Mouse (Mus musculus) liver, embryonic 14.5 days (tissue): Measurements from ENCODE around the gene Tdp1. TPM values are rescaled to one million over a fixed set of nuclear protein-coding genes. Genes with fewer than 3 reads are reported as not detected.

ENCODE experiments used
- ATAC-seq: fragments of 200-750 bp; cut with Nextera tagmentation; 2 replicates; pipeline ENCODE4 v1.8.0; 2017; ENCODE audit warnings: moderate number of reproducible peaks, mild to moderate bottlenecking, moderate library complexity; ENCODE audit not compliant: insufficient read depth
- DNase-seq, 3 experiments: peaks; one replicate each; pipeline ENCODE4 v3.0.0-alpha.2; 2012 to 2013; ENCODE audit warnings: low read depth in 3 of 3, low spot score in 3 of 3
- H3K27ac ChIP-seq: fragments of 300-500 bp; sonication (generic); 2 replicates; pipeline ENCODE4 v1.5.1; 2014; ENCODE audit warnings: moderate library complexity, mild to moderate bottlenecking, control low read depth, inconsistent platforms
- H3K27me3 ChIP-seq: fragments of 300-500 bp; sonication (generic); 2 replicates; pipeline ENCODE4 v1.6.1; 2014; ENCODE audit warnings: mild to moderate bottlenecking, low read length, moderate library complexity; ENCODE audit not compliant: control insufficient read depth, insufficient read depth
- H3K36me3 ChIP-seq: fragments of 300-500 bp; sonication (generic); replicated peaks from 2 replicates; pipeline ENCODE4 v1.6.1; 2014; ENCODE audit warnings: low read depth; ENCODE audit not compliant: control insufficient read depth, insufficient read depth
- H3K4me1 ChIP-seq, 2 experiments: fragments of 200-500 bp in 1 of 2; fragments of 300-500 bp in 1 of 2; sonication (generic) in 1 of 2; replicated peaks; 2 replicates each; pipeline ENCODE4 v1.6.1; 2012 to 2014; ENCODE audit warnings: antibody characterized with exemption in 1 of 2, inconsistent platforms in 1 of 2, low read length in 1 of 2; ENCODE audit not compliant: control insufficient read depth in 2 of 2, insufficient read depth in 2 of 2
- H3K4me2 ChIP-seq: fragments of 300-500 bp; sonication (generic); 2 replicates; pipeline ENCODE4 v1.6.1; 2014; ENCODE audit warnings: low read depth, mild to moderate bottlenecking, control low read depth, moderate library complexity
- H3K4me3 ChIP-seq, 2 experiments: fragments of 200-500 bp in 1 of 2; fragments of 300-500 bp in 1 of 2; sonication (generic) in 1 of 2; 2 replicates each; pipeline ENCODE4 v1.5.1; 2012 to 2014; ENCODE audit warnings: low read depth in 2 of 2, low read length in 2 of 2, mild to moderate bottlenecking in 2 of 2, control low read depth in 1 of 2, inconsistent platforms in 1 of 2, moderate library complexity in 1 of 2; ENCODE audit not compliant: insufficient read depth in 1 of 2
- H3K9ac ChIP-seq: fragments of 300-500 bp; sonication (generic); replicated peaks from 2 replicates; pipeline ENCODE4 v1.6.1; 2014; ENCODE audit warnings: mild to moderate bottlenecking, control low read depth, moderate library complexity
- H3K9me3 ChIP-seq: fragments of 300-500 bp; sonication (generic); 2 replicates; pipeline ENCODE4 v1.6.1; 2016; ENCODE audit warnings: low read length, mixed read lengths; ENCODE audit not compliant: control insufficient read depth
- CTCF ChIP-seq: IDR thresholded peaks from 2 replicates; pipeline ENCODE4 v1.5.1; 2016; ENCODE audit warnings: antibody characterized with exemption, low read depth, control low read depth
- EP300 ChIP-seq: IDR thresholded peaks from 2 replicates; pipeline ENCODE4 v1.6.1; 2016; ENCODE audit warnings: antibody characterized with exemption, low read depth
- WGBS: fragments of 180-500 bp; shearing (Covaris S2); extraction: QIAGEN DNeasy Blood & Tissue Kit; methylation state at CpG from one replicate; pipeline ENCODE4 v1.1.7; 2014; ENCODE audit not compliant: insufficient replicate concordance; 5-methylcytosine and 5-hydroxymethylcytosine counted together
- polyA plus RNA-seq, 2 experiments: library from polyadenylated mRNA; depleted of rRNA in 1 of 2; stranded (reverse) in 1 of 2; unstranded in 1 of 2; fragments of >200 nt; fragmentation: Nextera tagmentation in 1 of 2; extraction: Ambion mirVana in 1 of 2; gene quantifications; 2 replicates each; pipeline versions ENCODE4 v1.2.1 to v1.2.3; 2012 to 2014

Gene Tdp1
- polyA plus RNA-seq, 2 experiments, result 16.8 to 23.3 TPM

DNA sequence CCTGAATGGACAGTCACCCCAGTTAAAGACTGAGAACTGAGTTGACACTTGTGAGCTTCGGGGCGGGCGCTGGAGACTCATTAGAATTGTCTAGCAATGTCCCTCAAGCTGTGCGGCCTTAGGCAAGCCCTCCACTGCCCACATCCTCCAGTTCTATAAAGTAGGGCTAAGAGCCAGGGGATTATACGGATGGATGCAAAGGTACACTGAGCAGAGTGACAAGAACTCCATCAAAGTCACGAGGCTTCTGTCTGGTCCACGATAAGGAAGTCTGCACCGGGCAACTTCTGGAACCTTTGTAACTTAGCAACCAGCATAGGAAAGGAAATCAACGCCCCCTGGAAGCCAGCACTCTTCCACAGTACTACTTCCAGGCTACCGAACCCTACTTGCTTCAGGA lies 75.6 kb downstream of the Tdp1 start:
- peaks cover 15% of the 10 kb centered on the region for H3K27me3 ChIP-seq
- H3K4me2 ChIP-seq, result peak overlapping the region; percentile 11; the same call in 1 of the 2 replicates
- peaks cover 6 to 7% of the 10 kb centered on the region in 2 experiments; a peak in 2 of 4 replicates for H3K4me1 ChIP-seq
- WGBS, result 19% methylated on average over 10 of the region's 10 CpGs
- ATAC-seq (peak; percentile 55; the same call in 1 of the 2 replicates), DNase-seq (peak in 1 of 3 experiments; percentile 16)
- H3K36me3 ChIP-seq, result no peaks in the 10 kb centered on the region
- H3K9me3 ChIP-seq, result no peaks in the 10 kb centered on the region
- no peak overlapping the region for H3K27ac ChIP-seq
- no peak overlapping the region for H3K9ac ChIP-seq
- TF ChIP-seq EP300 (no peak), CTCF (no peak)
- H3K4me3 ChIP-seq, result no peak overlapping the region

DNA sequence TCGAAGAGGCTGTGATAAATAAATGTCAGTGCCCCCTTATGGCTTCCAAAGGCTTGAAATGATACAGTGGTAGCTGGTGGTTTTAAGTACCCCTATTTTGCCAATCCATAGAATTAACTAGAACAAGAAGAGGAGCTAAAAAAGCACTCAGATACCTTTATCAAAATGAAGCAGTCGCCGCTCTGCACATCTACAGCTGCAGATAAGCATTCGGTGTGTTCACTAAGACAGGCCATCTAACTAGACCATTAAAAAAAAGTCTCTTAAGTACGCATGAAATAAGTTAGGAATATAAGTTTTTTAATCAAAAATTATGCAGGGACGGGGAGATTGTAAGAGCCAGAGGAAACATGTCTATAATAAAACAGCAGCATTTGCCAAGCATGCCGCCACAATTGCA lies 76.4 kb downstream of the Tdp1 start:
- H3K36me3 ChIP-seq, result no peaks in the 10 kb centered on the region
- TF ChIP-seq CTCF (no peak), EP300 (peak; percentile 23; the same call in 1 of the 2 replicates)
- ATAC-seq (peak; percentile 40; the same call in 1 of the 2 replicates), DNase-seq (no peak)
- H3K4me3 ChIP-seq, result no peak overlapping the region
- H3K9me3 ChIP-seq, result no peaks in the 10 kb centered on the region
- WGBS, result 36% methylated on average over 7 of the region's 7 CpGs
- peaks cover 6 to 7% of the 10 kb centered on the region in 2 experiments; a peak in 2 of 4 replicates for H3K4me1 ChIP-seq
- H3K27ac ChIP-seq, result no peak overlapping the region
- H3K27me3 ChIP-seq, result peaks cover 23% of the 10 kb centered on the region
- no peak overlapping the region for H3K9ac ChIP-seq
- 0 out of 2 replicates have a peak overlapping the region, but pooled peaks have one; percentile 11 for H3K4me2 ChIP-seq

DNA sequence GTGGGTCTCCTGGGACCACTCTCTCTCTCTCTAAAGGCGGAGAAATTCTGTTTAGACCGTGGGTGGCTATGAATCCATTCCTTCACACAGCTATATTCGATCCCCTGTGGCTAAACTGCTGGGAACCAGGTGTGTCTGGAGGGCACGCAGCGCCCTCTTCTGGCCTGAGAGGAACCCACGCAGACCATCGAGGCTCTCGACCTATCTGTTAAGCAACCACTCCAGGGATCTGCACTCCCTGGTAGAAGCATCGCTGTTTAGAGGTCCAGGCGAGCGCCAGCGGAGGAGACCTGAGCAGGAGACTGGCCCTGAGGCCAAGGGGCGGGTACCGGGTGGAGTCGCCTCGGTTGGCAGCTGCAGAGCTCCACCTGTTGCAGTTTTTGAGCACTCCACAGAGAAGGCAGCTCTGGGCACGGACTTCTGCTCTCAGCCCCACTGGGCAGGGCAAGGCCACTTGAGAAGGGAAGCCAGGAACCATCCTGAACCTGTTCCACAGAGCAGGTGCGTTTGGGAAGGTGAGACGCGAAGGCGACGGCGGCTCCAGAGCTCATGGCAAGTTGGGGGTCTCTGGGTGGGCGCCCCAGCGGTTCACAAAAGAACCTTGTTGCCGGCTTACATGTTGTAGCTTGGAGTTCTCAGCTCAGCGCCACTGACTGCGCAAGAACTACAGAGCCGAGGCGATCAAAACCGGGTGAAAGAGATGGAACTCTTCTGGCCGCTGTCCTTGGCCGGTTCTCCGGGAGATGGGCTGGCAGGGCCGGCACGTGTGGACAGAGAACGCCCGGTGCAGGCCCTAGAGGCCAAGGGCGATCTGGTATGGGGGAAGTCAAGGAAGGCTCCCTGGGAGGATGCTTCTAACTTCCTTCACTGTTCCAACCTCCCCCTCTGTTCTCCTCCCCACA lies 80.2 kb downstream of the Tdp1 start, which contains the start of gene Kcnk13:
Kcnk13 (plus strand) TSS at position 199 of the 902 bp plus-strand sequence.
- H3K27me3 ChIP-seq, result peaks cover 53% of the 10 kb centered on the region
- H3K36me3 ChIP-seq, result no peaks in the 10 kb centered on the region
- peak; percentile 53; the same call in 1 of the 2 replicates for ATAC-seq
- peak within 1 kb of the TSS in 1 of 2 experiments; percentile 45; a peak in 2 of 4 replicates for H3K4me3 ChIP-seq
- no peaks in the 10 kb centered on the region for H3K9me3 ChIP-seq
- peaks cover 4 to 7% of the 10 kb centered on the region in 2 experiments; a peak in 2 of 4 replicates for H3K4me1 ChIP-seq
- peak in 2 of 3 experiments; percentile 12 to 24 for DNase-seq
- H3K4me2 ChIP-seq, result peak within 1 kb of the TSS; percentile 54
- TF ChIP-seq CTCF (peak; percentile 85), EP300 (no peak)
- WGBS, result 2% methylated on average over 39 of the region's 39 CpGs
- no peak within 1 kb of the TSS for H3K9ac ChIP-seq
- no peak within 1 kb of the TSS for H3K27ac ChIP-seq

- peaks cover 53% of the 10 kb centered on the region for H3K27me3 ChIP-seq
- no peaks in the 10 kb centered on the region for H3K9me3 ChIP-seq
- H3K4me2 ChIP-seq, result peak overlapping the region; percentile 54
- ATAC-seq (no peak), DNase-seq (no peak)
- H3K9ac ChIP-seq, result no peak overlapping the region
- H3K27ac ChIP-seq, result no peak overlapping the region
- no peaks in the 10 kb centered on the region for H3K36me3 ChIP-seq
- under 1% methylated on average over 77 of the region's 77 CpGs for whole genome bisulfite sequencing
- TF ChIP-seq EP300, result no peak
- H3K4me1 ChIP-seq, result peaks cover 0 to under 1% of the 10 kb centered on the region in 2 experiments; a peak in 1 of 4 replicates
- H3K4me3 ChIP-seq, result peak overlapping the region; percentile 1 to 45; a peak in 3 of 4 replicates
Measured at GRCm38 (mm10) chr12:99965203-99966115, 81.1 kb downstream of the Tdp1 start.
